ENCODE assay signal across 8 mouse cellular contexts in genomic region chr3:108721076-108721991, GRCm38 (mm10). TPM values are rescaled to one million over a fixed set of nuclear protein-coding genes. Genes with fewer than 3 reads are reported as not detected.
DNase-seq lines count a peak whose midpoint lies in the region; ATAC-seq and TF ChIP-seq lines count a peak whose summit lies in the region.

No protein-coding gene starts in this region.

- peak overlapping the region; percentile 97 for H3K27ac ChIP-seq in embryonic facial prominence, embryonic 13.5 days
- H3K27ac ChIP-seq in heart, embryonic 13.5 days (replicated peaks), result peak overlapping the region; percentile 91
- H3K27ac ChIP-seq in kidney, postnatal 0 days, result peak overlapping the region; percentile 78
- peak overlapping the region; percentile 87 for H3K27ac ChIP-seq in liver, embryonic 12.5 days
- H3K27ac ChIP-seq in neural tube, embryonic 15.5 days (replicated peaks), result peak overlapping the region; percentile 89

- H3K9ac ChIP-seq in embryonic facial prominence, embryonic 13.5 days, result peak overlapping the region; percentile 89
- peak overlapping the region; percentile 97 for H3K9ac ChIP-seq in heart, embryonic 13.5 days
- H3K9ac ChIP-seq in kidney, postnatal 0 days (ENCODE audit: low read depth, low read length), result peak overlapping the region; percentile 81
- peak overlapping the region; percentile 94 for H3K9ac ChIP-seq in liver, embryonic 12.5 days
- H3K9ac ChIP-seq in neural tube, embryonic 15.5 days (replicated peaks), result peak overlapping the region; percentile 78

- peak overlapping the region; percentile 66 for H3K4me2 ChIP-seq in embryonic facial prominence, embryonic 13.5 days
- peak overlapping the region; percentile 79 for H3K4me2 ChIP-seq in heart, embryonic 13.5 days
- H3K4me2 ChIP-seq in kidney, postnatal 0 days (ENCODE audit: low read length), result peak overlapping the region; percentile 80
- H3K4me2 ChIP-seq in liver, embryonic 12.5 days, result peak overlapping the region; percentile 73
- peak overlapping the region; percentile 69 for H3K4me2 ChIP-seq in neural tube, embryonic 15.5 days

- H3K4me1 ChIP-seq in embryonic facial prominence, embryonic 13.5 days, result peaks cover 21% of the 10 kb centered on the region
- H3K4me1 ChIP-seq in heart, embryonic 13.5 days, result peaks cover 20% of the 10 kb centered on the region
- H3K4me1 ChIP-seq in kidney, postnatal 0 days (replicated peaks; ENCODE audit: insufficient read depth, low read length), result 0 out of 2 replicates have a peak, but pooled peaks cover 6% of the 10 kb centered on the region
- peaks cover 44% of the 10 kb centered on the region for H3K4me1 ChIP-seq in liver, embryonic 12.5 days
- peaks cover 24% of the 10 kb centered on the region for H3K4me1 ChIP-seq in neural tube, embryonic 15.5 days

- H3K4me3 ChIP-seq in embryonic facial prominence, embryonic 13.5 days, result peak overlapping the region; percentile 80
- peak overlapping the region; percentile 83 for H3K4me3 ChIP-seq in heart, embryonic 13.5 days
- H3K4me3 ChIP-seq in kidney, postnatal 0 days (replicated peaks; ENCODE audit: low read depth, low read length), result peak overlapping the region; percentile 76
- peak overlapping the region; percentile 85 for H3K4me3 ChIP-seq in liver, embryonic 12.5 days
- peak overlapping the region; percentile 76 for H3K4me3 ChIP-seq in neural tube, embryonic 15.5 days (replicated peaks)

- DNase-seq in CD4-positive helper T cell, adult 2 months (ENCODE audit: low read depth, low spot score), result peak; percentile 21
- DNase-seq in adrenal gland, adult 2 months, result peak; percentile 64
- DNase-seq in kidney, postnatal 0 days (ENCODE audit: low spot score), result peak; percentile 86

- H3K36me3 ChIP-seq in embryonic facial prominence, embryonic 13.5 days, result no peaks in the 10 kb centered on the region
- H3K36me3 ChIP-seq in heart, embryonic 13.5 days, result no peaks in the 10 kb centered on the region
- H3K36me3 ChIP-seq in kidney, postnatal 0 days (ENCODE audit: insufficient read depth, low read length), result no peaks in the 10 kb centered on the region
- H3K36me3 ChIP-seq in liver, embryonic 12.5 days, result peaks cover 3% of the 10 kb centered on the region; the same call in 1 of the 2 replicates
- H3K36me3 ChIP-seq in neural tube, embryonic 15.5 days, result no peaks in the 10 kb centered on the region

- no peaks in the 10 kb centered on the region for H3K27me3 ChIP-seq in embryonic facial prominence, embryonic 13.5 days
- no peaks in the 10 kb centered on the region for H3K27me3 ChIP-seq in heart, embryonic 13.5 days (replicated peaks)
- H3K27me3 ChIP-seq in kidney, postnatal 0 days (ENCODE audit: insufficient read depth, low read length), result no peaks in the 10 kb centered on the region
- 0 out of 2 replicates have a peak, but pooled peaks cover 8% of the 10 kb centered on the region for H3K27me3 ChIP-seq in liver, embryonic 12.5 days (replicated peaks)
- no peaks in the 10 kb centered on the region for H3K27me3 ChIP-seq in neural tube, embryonic 15.5 days (replicated peaks)

- under 1% methylated on average over 40 of the region's 44 CpGs for WGBS in embryonic facial prominence, embryonic 13.5 days
- 1% methylated on average over 44 of the region's 44 CpGs for WGBS in heart, embryonic 13.5 days
- WGBS in kidney, postnatal 0 days, result under 1% methylated on average over 43 of the region's 44 CpGs
- WGBS in liver, embryonic 12.5 days (ENCODE audit: insufficient replicate concordance), result 3% methylated on average over 44 of the region's 44 CpGs
- under 1% methylated on average over 44 of the region's 44 CpGs for WGBS in neural tube, embryonic 15.5 days

- peak; percentile 48 for TF ChIP-seq CTCF in kidney, postnatal 0 days (IDR thresholded peaks at IDR 0.05; ENCODE audit: low read depth)

- no peak; the same call in 1 of the 2 replicates for ATAC-seq in embryonic facial prominence, embryonic 13.5 days (ENCODE audit: insufficient number of reproducible peaks, insufficient read depth, low FRiP score, low TSS enrichment, low read depth)
- ATAC-seq in heart, embryonic 13.5 days (ENCODE audit: extremely low read depth, insufficient number of reproducible peaks, low FRiP score, low TSS enrichment), result no peak
- no peak for ATAC-seq in kidney, postnatal 0 days (replicated peaks; ENCODE audit: low FRiP score, low read depth)
- ATAC-seq in liver, embryonic 12.5 days, result no peak; the same call in 1 of the 2 replicates
- ATAC-seq in neural tube, embryonic 15.5 days (ENCODE audit: low FRiP score), result peak; percentile 63
- ATAC-seq in monocyte, adult 5-6 weeks (replicated peaks; ENCODE audit: insufficient number of reproducible peaks, low FRiP score, low TSS enrichment, poor library complexity, severe bottlenecking), result no peak

- no peaks in the 10 kb centered on the region for H3K9me3 ChIP-seq in embryonic facial prominence, embryonic 13.5 days
- H3K9me3 ChIP-seq in heart, embryonic 13.5 days, result no peaks in the 10 kb centered on the region
- no peaks in the 10 kb centered on the region for H3K9me3 ChIP-seq in kidney, postnatal 0 days (replicated peaks; ENCODE audit: low read length)
- H3K9me3 ChIP-seq in liver, embryonic 12.5 days (replicated peaks), result no peaks in the 10 kb centered on the region
- H3K9me3 ChIP-seq in neural tube, embryonic 15.5 days (replicated peaks), result no peaks in the 10 kb centered on the region

RNA-seq across cellular contexts. Expression of gene Gpsm2, which starts 0.8 kb away (rescaled TPM):
- 1 to 10 TPM; 1.7 to 2.9 TPM for total RNA-seq in adrenal gland, adult 2 months (2021)
- polyA plus RNA-seq in adrenal gland, adult 2 months (2012; rRNA removed), result 0.58 and 1.0 TPM in 2 replicates
- 64.9 and 71.8 TPM in 2 replicates for polyA plus RNA-seq in embryonic facial prominence, embryonic 13.5 days (2015; fragmentation: Nextera tagmentation; extraction: Ambion mirVana)
- 25.4 and 27.1 TPM in 2 replicates for polyA plus RNA-seq in heart, embryonic 13.5 days (2015; fragmentation: Nextera tagmentation; extraction: Ambion mirVana)
- 26.7 and 29.0 TPM in 2 replicates for polyA plus RNA-seq in kidney, postnatal 0 days (2015; fragmentation: Nextera tagmentation; extraction: Ambion mirVana)
- polyA plus RNA-seq in liver, embryonic 12.5 days (2016; fragmentation: Nextera tagmentation; extraction: Ambion mirVana), result 51.1 and 53.9 TPM in 2 replicates
- 17.5 and 23.6 TPM in 2 replicates for polyA plus RNA-seq in neural tube, embryonic 15.5 days (2015; fragmentation: Nextera tagmentation; extraction: Ambion mirVana)
- total RNA-seq in monocyte, adult 5-6 weeks (2017), result 7.2 to 9.7 TPM (median 9.6 TPM) in 3 replicates

RNA-seq across cellular contexts. Expression of gene Aknad1, which starts 18.1 kb away (rescaled TPM):
- total RNA-seq in adrenal gland, adult 2 months (2021), result not detected
- polyA plus RNA-seq in adrenal gland, adult 2 months (2012; rRNA removed), result not detected in 2 replicates
- polyA plus RNA-seq in embryonic facial prominence, embryonic 13.5 days (2015; fragmentation: Nextera tagmentation; extraction: Ambion mirVana), result 0.28 and 0.29 TPM in 2 replicates
- polyA plus RNA-seq in heart, embryonic 13.5 days (2015; fragmentation: Nextera tagmentation; extraction: Ambion mirVana), result 0.07 TPM in 1 of 2 replicates, not detected in the other
- polyA plus RNA-seq in kidney, postnatal 0 days (2015; fragmentation: Nextera tagmentation; extraction: Ambion mirVana), result not detected in 2 replicates
- 0.24 and 0.37 TPM in 2 replicates for polyA plus RNA-seq in liver, embryonic 12.5 days (2016; fragmentation: Nextera tagmentation; extraction: Ambion mirVana)
- 0.10 TPM in 1 of 2 replicates, not detected in the other for polyA plus RNA-seq in neural tube, embryonic 15.5 days (2015; fragmentation: Nextera tagmentation; extraction: Ambion mirVana)
- total RNA-seq in monocyte, adult 5-6 weeks (2017), result not detected in 3 replicates

Comparison
In these comparisons a context has a peak if more than half of its experiments do, and no peak if none do; other contexts are left out.
1. DNase-seq: peak in every context shown above with its lines; median percentile 86 in kidney, postnatal 0 days; 64 in adrenal gland, adult 2 months; 21 in CD4-positive helper T cell, adult 2 months.